Mouse (Mus musculus) brain, embryonic 14.5 days (tissue): ENCODE results near the gene Grip2.

ENCODE experiments used
- CTCF ChIP-seq: fragments of 200-500 bp; IDR thresholded peaks from 2 replicates; pipeline ENCODE4 v1.5.1; 2012; ENCODE audit warnings: inconsistent platforms, mild to moderate bottlenecking, moderate library complexity, borderline replicate concordance; ENCODE audit not compliant: insufficient read depth, insufficient read length; ENCODE audit errors: extremely low read depth
- POLR2A ChIP-seq: fragments of 200-500 bp; IDR thresholded peaks from 2 replicates; pipeline ENCODE4 v1.6.1; 2012; ENCODE audit warnings: mild to moderate bottlenecking, inconsistent platforms, borderline replicate concordance; ENCODE audit not compliant: poor library complexity, insufficient read depth, insufficient read length, severe bottlenecking; ENCODE audit errors: extremely low read depth

DNA sequence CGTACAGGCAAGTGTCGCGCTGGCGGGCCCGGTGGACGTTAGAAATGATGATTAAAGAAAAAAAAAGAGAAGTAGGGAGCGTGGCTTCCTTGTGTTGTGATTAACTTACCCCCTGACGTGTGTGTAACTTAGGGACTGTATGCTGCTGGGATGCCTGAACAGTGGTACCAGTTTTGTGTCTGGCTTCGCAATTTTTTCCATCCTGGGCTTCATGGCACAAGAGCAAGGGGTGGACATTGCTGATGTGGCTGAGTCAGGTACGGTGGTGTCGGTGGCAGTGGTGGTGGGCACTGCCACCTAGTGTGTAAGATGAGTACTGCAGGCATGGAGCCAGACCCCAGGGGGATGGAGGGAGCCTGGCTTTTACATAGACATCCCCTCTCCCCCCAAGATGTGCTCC, 86.0 kb downstream of the Grip2 start:
- TF ChIP-seq CTCF (peak; percentile 99), POLR2A (no peak)
